Mouse (Mus musculus): ENCODE results near the gene Ngly1.

GRCm38 (mm10) chr14:16313936-16314521 is 64.9 kb downstream of the Ngly1 start:
- TF ChIP-seq CHD2 (IDR thresholded peaks at IDR 0.05; ENCODE audit: low read depth, low read length) = no peak
- no peak for TF ChIP-seq ZC3H11A (IDR thresholded peaks at IDR 0.05; ENCODE audit: borderline replicate concordance, low read depth, low read length)
- TF ChIP-seq ZNF384 (IDR thresholded peaks at IDR 0.05; ENCODE audit: low read depth, low read length) = no peak
- no peak for TF ChIP-seq HCFC1 (IDR thresholded peaks at IDR 0.05; ENCODE audit: borderline replicate concordance, insufficient read depth, low read length)
